Comparison of ENCODE assay signal across 9 mouse cellular contexts in the genomic region with DNA sequence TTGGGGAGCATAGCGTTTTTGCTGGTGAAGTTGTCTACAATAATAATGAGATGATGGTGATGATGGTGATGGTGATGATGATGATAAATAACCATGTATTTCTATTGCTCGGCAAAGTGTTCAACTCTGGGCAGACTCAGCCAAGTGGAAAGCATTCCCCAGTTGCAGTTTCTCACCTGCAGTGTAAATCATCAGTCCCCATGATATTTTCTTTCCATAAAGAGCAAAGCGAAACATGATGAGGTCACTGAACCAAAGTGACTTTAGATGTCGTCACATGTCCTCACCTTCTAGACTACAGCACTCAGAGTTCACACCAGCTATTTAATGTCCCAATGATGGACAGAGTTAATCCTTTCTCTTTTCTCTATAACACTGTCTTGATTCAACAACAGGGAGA.
DNase-seq lines count a peak whose midpoint lies in the region; ATAC-seq lines count a peak whose summit lies in the region.
"Had no signal": no experiment of that assay in that cellular context is flagged by ENCODE, and none has a peak within 500 bp of the region (broad histone marks: within the 10 kb centered on the region; RNA-seq: fewer than 3 reads in every experiment).

No protein-coding gene starts in this region.

- peak overlapping the region; percentile 74 for H3K4me2 ChIP-seq in kidney, embryonic 14.5 days (replicated peaks; ENCODE audit: low read depth, low read length)
- H3K4me2 ChIP-seq in embryonic facial prominence, embryonic 13.5 days: peak overlapping the region; percentile 82
- H3K4me2 ChIP-seq in hindbrain, embryonic 13.5 days: peak overlapping the region; percentile 79
- peak overlapping the region; percentile 80 for H3K4me2 ChIP-seq in midbrain, embryonic 16.5 days (ENCODE audit: low read length)

- no peak overlapping the region for H3K27ac ChIP-seq in kidney, embryonic 14.5 days (ENCODE audit: low read depth, low read length)
- no peak overlapping the region for H3K27ac ChIP-seq in embryonic facial prominence, embryonic 13.5 days
- no peak overlapping the region for H3K27ac ChIP-seq in hindbrain, embryonic 13.5 days
- H3K27ac ChIP-seq in midbrain, embryonic 16.5 days (ENCODE audit: low read length): no peak overlapping the region

- peaks cover 25% of the 10 kb centered on the region; the same call in 1 of the 2 replicates for H3K4me1 ChIP-seq in kidney, embryonic 14.5 days (ENCODE audit: control insufficient read depth, insufficient read depth, low read length)
- peaks cover 61% of the 10 kb centered on the region for H3K4me1 ChIP-seq in embryonic facial prominence, embryonic 13.5 days
- peaks cover 63% of the 10 kb centered on the region for H3K4me1 ChIP-seq in hindbrain, embryonic 13.5 days (replicated peaks)
- H3K4me1 ChIP-seq in midbrain, embryonic 16.5 days (ENCODE audit: control insufficient read depth, insufficient read depth, low read length): peaks cover 38% of the 10 kb centered on the region

- H3K9me3 ChIP-seq in kidney, embryonic 14.5 days (ENCODE audit: control insufficient read depth, low read length): no peaks in the 10 kb centered on the region
- H3K9me3 ChIP-seq in embryonic facial prominence, embryonic 13.5 days: no peaks in the 10 kb centered on the region
- H3K9me3 ChIP-seq in hindbrain, embryonic 13.5 days: no peaks in the 10 kb centered on the region
- H3K9me3 ChIP-seq in midbrain, embryonic 16.5 days (replicated peaks; ENCODE audit: control insufficient read depth, low read length, poor library complexity, severe bottlenecking): no peaks in the 10 kb centered on the region

- ATAC-seq in kidney, embryonic 14.5 days (ENCODE audit: low FRiP score, low TSS enrichment): no peak
- ATAC-seq in embryonic facial prominence, embryonic 13.5 days (ENCODE audit: insufficient number of reproducible peaks, insufficient read depth, low FRiP score, low TSS enrichment, low read depth): no peak
- ATAC-seq in hindbrain, embryonic 13.5 days (ENCODE audit: low FRiP score): no peak
- ATAC-seq in midbrain, embryonic 16.5 days: no peak

- 56% methylated on average over 4 of the region's 4 CpGs for WGBS in kidney, embryonic 14.5 days
- 73% methylated on average over 4 of the region's 4 CpGs for WGBS in embryonic facial prominence, embryonic 13.5 days
- 58% methylated on average over 4 of the region's 4 CpGs for WGBS in hindbrain, embryonic 13.5 days
- WGBS in midbrain, embryonic 16.5 days: 60% methylated on average over 4 of the region's 4 CpGs

- H3K9ac ChIP-seq in kidney, embryonic 14.5 days (ENCODE audit: low read depth, low read length): no peak overlapping the region
- H3K9ac ChIP-seq in embryonic facial prominence, embryonic 13.5 days: no peak overlapping the region
- H3K9ac ChIP-seq in hindbrain, embryonic 13.5 days: peak overlapping the region; percentile 79; the same call in 1 of the 2 replicates
- H3K9ac ChIP-seq in midbrain, embryonic 16.5 days (ENCODE audit: low read depth, low read length): 0 out of 2 replicates have a peak overlapping the region, but pooled peaks have one; percentile 72

- DNase-seq in kidney, adult 9 months: no peak
- no peak for DNase-seq in frontal cortex, postnatal 25 days (ENCODE audit: low spot score in 2 of 2)
- DNase-seq in frontal cortex, postnatal 14 days (ENCODE audit: low spot score in 2 of 2): no peak
- no peak for DNase-seq in frontal cortex, postnatal 36 days (ENCODE audit: low spot score in 2 of 2)
- DNase-seq: thymus, postnatal 25 days had no signal

- no peaks in the 10 kb centered on the region for H3K27me3 ChIP-seq in kidney, embryonic 14.5 days (ENCODE audit: control insufficient read depth, insufficient read depth, low read length)
- peaks cover 3% of the 10 kb centered on the region; the same call in 1 of the 2 replicates for H3K27me3 ChIP-seq in embryonic facial prominence, embryonic 13.5 days
- peaks cover 13% of the 10 kb centered on the region for H3K27me3 ChIP-seq in hindbrain, embryonic 13.5 days
- H3K27me3 ChIP-seq in midbrain, embryonic 16.5 days (ENCODE audit: control insufficient read depth, insufficient read depth, low read depth, low read length): no peaks in the 10 kb centered on the region

- no peaks in the 10 kb centered on the region for H3K36me3 ChIP-seq in kidney, embryonic 14.5 days (ENCODE audit: control insufficient read depth, insufficient read depth, low read length)
- no peaks in the 10 kb centered on the region for H3K36me3 ChIP-seq in embryonic facial prominence, embryonic 13.5 days
- H3K36me3 ChIP-seq in hindbrain, embryonic 13.5 days: no peaks in the 10 kb centered on the region
- H3K36me3 ChIP-seq in midbrain, embryonic 16.5 days (ENCODE audit: control insufficient read depth, insufficient read depth, low read length): no peaks in the 10 kb centered on the region

- H3K4me3 ChIP-seq in kidney, embryonic 14.5 days (ENCODE audit: low read length): peak overlapping the region; percentile 68
- peak overlapping the region; percentile 56 for H3K4me3 ChIP-seq in embryonic facial prominence, embryonic 13.5 days
- H3K4me3 ChIP-seq in hindbrain, embryonic 13.5 days: peak overlapping the region; percentile 58
- peak overlapping the region; percentile 65 for H3K4me3 ChIP-seq in midbrain, embryonic 16.5 days (ENCODE audit: low read depth, low read length)

Comparison
In these comparisons a context has a peak if more than half of its experiments do, and no peak if none do; other contexts are left out.
1. H3K9ac ChIP-seq: peak in hindbrain, embryonic 13.5 days (single experiment) and midbrain, embryonic 16.5 days (single experiment); none in kidney, embryonic 14.5 days (single experiment) and embryonic facial prominence, embryonic 13.5 days (single experiment).
2. Peak in every context shown above with its lines, with median percentiles within 50 percentile points of each other: H3K4me2 ChIP-seq and H3K4me3 ChIP-seq.